Mouse (Mus musculus): Measurements from ENCODE around the gene Calb2. TPM values are rescaled to one million over a fixed set of nuclear protein-coding genes. Genes with fewer than 3 reads are reported as not detected.

Gene Calb2
- polyA plus RNA-seq, 1 experiment from 2014 or later = 3.8 TPM

GRCm38 (mm10) chr8:110177359-110178155 lies 9.5 kb upstream of the Calb2 start:
- Histone ChIP-seq H3K27me3 (0 out of 2 replicates have a peak, but pooled peaks cover 5% of the 10 kb centered on the region), H3K9me3 (no peaks in the 10 kb centered on the region), H3K4me2 (peak overlapping the region; percentile 24; the same call in 1 of the 2 replicates), H3K4me3 (no peak overlapping the region), H3K9ac (no peak overlapping the region), H3K27ac (no peak overlapping the region), H3K4me1 (peaks cover 10% of the 10 kb centered on the region; the same call in 1 of the 2 replicates), H3K36me3 (no peaks in the 10 kb centered on the region)
- no peak for ATAC-seq (ENCODE audit: insufficient number of reproducible peaks, insufficient read depth, low FRiP score, low TSS enrichment, low read depth)
- 31% methylated on average over 22 of the region's 22 CpGs for WGBS

- no peak overlapping the region for H3K9ac ChIP-seq
- no peak overlapping the region for H3K27ac ChIP-seq
- no peak for ATAC-seq (ENCODE audit: insufficient number of reproducible peaks, insufficient read depth, low FRiP score, low TSS enrichment, low read depth)
- H3K27me3 ChIP-seq = peaks cover 17% of the 10 kb centered on the region
- WGBS = 82% methylated on average over 4 of the region's 4 CpGs
- no peak overlapping the region for H3K4me3 ChIP-seq
- H3K9me3 ChIP-seq = no peaks in the 10 kb centered on the region
- H3K4me1 ChIP-seq = peaks cover 10% of the 10 kb centered on the region; the same call in 1 of the 2 replicates
- no peaks in the 10 kb centered on the region for H3K36me3 ChIP-seq
- H3K4me2 ChIP-seq = no peak overlapping the region
Measured at GRCm38 (mm10) chr8:110174826-110175225, 6.8 kb upstream of the Calb2 start.

- Histone ChIP-seq H3K9me3 (no peaks in the 10 kb centered on the region), H3K4me3 (no peak overlapping the region), H3K4me2 (no peak overlapping the region), H3K9ac (no peak overlapping the region), H3K4me1 (peaks cover 3% of the 10 kb centered on the region; the same call in 1 of the 2 replicates), H3K27me3 (peaks cover 43% of the 10 kb centered on the region), H3K27ac (no peak overlapping the region), H3K36me3 (no peaks in the 10 kb centered on the region)
- 68% methylated on average over 6 of the region's 6 CpGs for WGBS
- ATAC-seq (ENCODE audit: insufficient number of reproducible peaks, insufficient read depth, low FRiP score, low TSS enrichment, low read depth) = no peak
Measured at GRCm38 (mm10) chr8:110172161-110172560, 4.2 kb upstream of the Calb2 start.

- ATAC-seq (ENCODE audit: insufficient number of reproducible peaks, insufficient read depth, low FRiP score, low TSS enrichment, low read depth) = no peak
Measured at GRCm38 (mm10) chr8:110166270-110166669, 1.7 kb downstream of the Calb2 start.

GRCm38 (mm10) chr8:110162007-110162406 lies 6.0 kb downstream of the Calb2 start:
- Histone ChIP-seq H3K4me1 (no peaks in the 10 kb centered on the region), H3K4me3 (no peak overlapping the region), H3K9ac (no peak overlapping the region), H3K36me3 (no peaks in the 10 kb centered on the region), H3K27ac (no peak overlapping the region), H3K4me2 (no peak overlapping the region), H3K27me3 (peaks cover 10% of the 10 kb centered on the region), H3K9me3 (no peaks in the 10 kb centered on the region)
- WGBS = 85% methylated on average over 6 of the region's 6 CpGs
- no peak for ATAC-seq (ENCODE audit: insufficient number of reproducible peaks, insufficient read depth, low FRiP score, low TSS enrichment, low read depth)

More at GRCm38 (mm10) chr8:110166270-110166669, 1.7 kb downstream of the Calb2 start:
- peaks cover 48% of the 10 kb centered on the region for H3K27me3 ChIP-seq
- no peak overlapping the region for H3K4me2 ChIP-seq
- no peak overlapping the region for H3K9ac ChIP-seq
- no peaks in the 10 kb centered on the region for H3K9me3 ChIP-seq
- no peaks in the 10 kb centered on the region for H3K4me1 ChIP-seq
- H3K36me3 ChIP-seq = no peaks in the 10 kb centered on the region
- H3K4me3 ChIP-seq = no peak overlapping the region
- no peak overlapping the region for H3K27ac ChIP-seq
- WGBS = 72% methylated on average over 8 of the region's 8 CpGs

- H3K4me3 ChIP-seq = no peak overlapping the region
- WGBS = 73% methylated on average over 6 of the region's 6 CpGs
- H3K27ac ChIP-seq = no peak overlapping the region
- H3K27me3 ChIP-seq = no peaks in the 10 kb centered on the region
- no peak for ATAC-seq (ENCODE audit: insufficient number of reproducible peaks, insufficient read depth, low FRiP score, low TSS enrichment, low read depth)
- no peak overlapping the region for H3K4me2 ChIP-seq
- no peaks in the 10 kb centered on the region for H3K36me3 ChIP-seq
- no peaks in the 10 kb centered on the region for H3K9me3 ChIP-seq
- H3K4me1 ChIP-seq = no peaks in the 10 kb centered on the region; the same call in 1 of the 2 replicates
- no peak overlapping the region for H3K9ac ChIP-seq
Measured at GRCm38 (mm10) chr8:110152951-110153350, 15.1 kb downstream of the Calb2 start.

- 0 out of 2 replicates have a peak, but pooled peaks have one; percentile 10 for ATAC-seq (ENCODE audit: insufficient number of reproducible peaks, insufficient read depth, low FRiP score, low TSS enrichment, low read depth)
Measured at GRCm38 (mm10) chr8:110145538-110145937, 22.5 kb downstream of the Calb2 start.

GRCm38 (mm10) chr8:110140770-110141169 lies 27.2 kb downstream of the Calb2 start:
- Histone ChIP-seq H3K27me3 (peaks cover 9% of the 10 kb centered on the region; the same call in 1 of the 2 replicates), H3K9ac (no peak overlapping the region), H3K4me1 (no peaks in the 10 kb centered on the region), H3K27ac (no peak overlapping the region), H3K36me3 (no peaks in the 10 kb centered on the region), H3K9me3 (no peaks in the 10 kb centered on the region), H3K4me3 (no peak overlapping the region), H3K4me2 (no peak overlapping the region)
- WGBS = 63% methylated on average over 4 of the region's 4 CpGs
- no peak for ATAC-seq (ENCODE audit: insufficient number of reproducible peaks, insufficient read depth, low FRiP score, low TSS enrichment, low read depth)

More at GRCm38 (mm10) chr8:110145538-110145937, 22.5 kb downstream of the Calb2 start:
- Histone ChIP-seq H3K9me3 (no peaks in the 10 kb centered on the region), H3K9ac (no peak overlapping the region), H3K4me1 (no peaks in the 10 kb centered on the region), H3K4me3 (no peak overlapping the region), H3K27me3 (peaks cover 9% of the 10 kb centered on the region; the same call in 1 of the 2 replicates), H3K4me2 (no peak overlapping the region), H3K27ac (no peak overlapping the region), H3K36me3 (no peaks in the 10 kb centered on the region)
- 0% methylated on average over 4 of the region's 4 CpGs for WGBS

GRCm38 (mm10) chr8:110140156-110140555 lies 27.9 kb downstream of the Calb2 start:
- ATAC-seq (ENCODE audit: insufficient number of reproducible peaks, insufficient read depth, low FRiP score, low TSS enrichment, low read depth) = no peak

GRCm38 (mm10) chr8:110135515-110135914 lies 32.5 kb downstream of the Calb2 start:
- ATAC-seq (ENCODE audit: insufficient number of reproducible peaks, insufficient read depth, low FRiP score, low TSS enrichment, low read depth) = no peak
- Histone ChIP-seq H3K27me3 (no peaks in the 10 kb centered on the region), H3K9me3 (no peaks in the 10 kb centered on the region), H3K9ac (no peak overlapping the region), H3K27ac (no peak overlapping the region), H3K4me3 (no peak overlapping the region), H3K36me3 (no peaks in the 10 kb centered on the region), H3K4me2 (no peak overlapping the region), H3K4me1 (no peaks in the 10 kb centered on the region)
- 73% methylated on average over 7 of the region's 7 CpGs for WGBS

More at GRCm38 (mm10) chr8:110140156-110140555, 27.9 kb downstream of the Calb2 start:
- no peaks in the 10 kb centered on the region for H3K4me1 ChIP-seq
- H3K9me3 ChIP-seq = no peaks in the 10 kb centered on the region
- no peak overlapping the region for H3K9ac ChIP-seq
- no peak overlapping the region for H3K4me2 ChIP-seq
- WGBS = 76% methylated on average over 3 of the region's 3 CpGs
- H3K4me3 ChIP-seq = no peak overlapping the region
- peaks cover 7% of the 10 kb centered on the region; the same call in 1 of the 2 replicates for H3K27me3 ChIP-seq
- no peaks in the 10 kb centered on the region for H3K36me3 ChIP-seq
- no peak overlapping the region for H3K27ac ChIP-seq

GRCm38 (mm10) chr8:110134236-110134635 lies 33.8 kb downstream of the Calb2 start:
- no peak overlapping the region for H3K4me3 ChIP-seq
- no peak overlapping the region for H3K9ac ChIP-seq
- no peak overlapping the region for H3K27ac ChIP-seq
- no peaks in the 10 kb centered on the region for H3K27me3 ChIP-seq
- H3K4me1 ChIP-seq = no peaks in the 10 kb centered on the region
- no peaks in the 10 kb centered on the region for H3K36me3 ChIP-seq
- H3K4me2 ChIP-seq = no peak overlapping the region
- WGBS = 87% methylated on average over 8 of the region's 8 CpGs
- ATAC-seq (ENCODE audit: insufficient number of reproducible peaks, insufficient read depth, low FRiP score, low TSS enrichment, low read depth) = no peak
- no peaks in the 10 kb centered on the region for H3K9me3 ChIP-seq

GRCm38 (mm10) chr8:110130537-110130936 lies 37.5 kb downstream of the Calb2 start:
- no peak for ATAC-seq (ENCODE audit: insufficient number of reproducible peaks, insufficient read depth, low FRiP score, low TSS enrichment, low read depth)
- H3K36me3 ChIP-seq = no peaks in the 10 kb centered on the region
- WGBS = 20% methylated on average over 13 of the region's 13 CpGs

More at GRCm38 (mm10) chr8:110130537-110130936, 37.5 kb downstream of the Calb2 start:
- H3K9ac ChIP-seq = no peak overlapping the region
- no peaks in the 10 kb centered on the region for H3K27me3 ChIP-seq
- no peak overlapping the region for H3K4me2 ChIP-seq
- H3K9me3 ChIP-seq = no peaks in the 10 kb centered on the region
- no peak overlapping the region for H3K4me3 ChIP-seq
- H3K27ac ChIP-seq = no peak overlapping the region
- no peaks in the 10 kb centered on the region for H3K4me1 ChIP-seq
